ENCODE assay signal across 10 mouse cellular contexts in genomic region chr11:103105180-103105725, GRCm38 (mm10). TPM values are rescaled to one million over a fixed set of nuclear protein-coding genes. Genes with fewer than 3 reads are reported as not detected.
DNase-seq lines count a peak whose midpoint lies in the region; ATAC-seq and TF ChIP-seq lines count a peak whose summit lies in the region.
"Had no signal": no experiment of that assay in that cellular context is flagged by ENCODE, and none has a peak within 500 bp of the region (broad histone marks: within the 10 kb centered on the region; RNA-seq: fewer than 3 reads in every experiment).

No protein-coding gene starts in this region.

- no peaks in the 10 kb centered on the region for H3K9me3 ChIP-seq in forebrain, embryonic 10.5 days
- H3K9me3 ChIP-seq in forebrain, embryonic 16.5 days (ENCODE audit: control insufficient read depth, low read length): no peaks in the 10 kb centered on the region
- H3K9me3 ChIP-seq in embryonic facial prominence, embryonic 10.5 days: no peaks in the 10 kb centered on the region
- no peaks in the 10 kb centered on the region for H3K9me3 ChIP-seq in liver, embryonic 13.5 days (replicated peaks)
- no peaks in the 10 kb centered on the region for H3K9me3 ChIP-seq in midbrain, embryonic 14.5 days (ENCODE audit: control insufficient read depth, low read length)
- H3K9me3 ChIP-seq: limb, embryonic 10.5 days had no signal

- no peak for ATAC-seq in forebrain, embryonic 16.5 days
- ATAC-seq in liver, embryonic 13.5 days (ENCODE audit: low read depth): no peak
- no peak for ATAC-seq in midbrain, embryonic 14.5 days (ENCODE audit: low FRiP score, low TSS enrichment)

- no peak overlapping the region for H3K27ac ChIP-seq in forebrain, embryonic 10.5 days
- no peak overlapping the region for H3K27ac ChIP-seq in forebrain, embryonic 16.5 days (ENCODE audit: low read length)
- H3K27ac ChIP-seq in embryonic facial prominence, embryonic 10.5 days (replicated peaks): no peak overlapping the region
- H3K27ac ChIP-seq in liver, embryonic 13.5 days: peak overlapping the region; percentile 97
- H3K27ac ChIP-seq in left cerebral cortex, adult 2 months: no peak overlapping the region
- no peak overlapping the region for H3K27ac ChIP-seq in midbrain, embryonic 14.5 days (replicated peaks; ENCODE audit: low read depth, low read length)
- H3K27ac ChIP-seq: layer of hippocampus, adult 2 months; limb, embryonic 10.5 days had no signal

- no peak overlapping the region for H3K9ac ChIP-seq in forebrain, embryonic 16.5 days (replicated peaks; ENCODE audit: low read depth, low read length)
- peak overlapping the region; percentile 91 for H3K9ac ChIP-seq in liver, embryonic 13.5 days
- no peak overlapping the region for H3K9ac ChIP-seq in midbrain, embryonic 14.5 days (replicated peaks; ENCODE audit: low read length)

- no peak overlapping the region for H3K4me2 ChIP-seq in forebrain, embryonic 16.5 days (ENCODE audit: low read length)
- peak overlapping the region; percentile 93 for H3K4me2 ChIP-seq in liver, embryonic 13.5 days
- H3K4me2 ChIP-seq in midbrain, embryonic 14.5 days (ENCODE audit: low read length): no peak overlapping the region

- peak; percentile 14 for DNase-seq in forebrain, embryonic 10.5 days (ENCODE audit: extremely low spot score, low spot score)
- no peak for DNase-seq in embryonic facial prominence, embryonic 10.5 days (ENCODE audit: low spot score)
- DNase-seq in kidney, adult 8-10 months: peak; percentile 88 to 89
- DNase-seq in liver, embryonic 13.5 days: no peak
- DNase-seq in left cerebral cortex, adult 2 months (ENCODE audit: extremely low spot score in 1 of 2, low spot score in 2 of 2): no peak
- no peak for DNase-seq in midbrain, embryonic 14.5 days
- DNase-seq: lung, postnatal 36 days had no signal

- 60% methylated on average over 14 of the region's 14 CpGs for WGBS in forebrain, embryonic 10.5 days
- 60% methylated on average over 14 of the region's 14 CpGs for WGBS in forebrain, embryonic 16.5 days
- 41% methylated on average over 14 of the region's 14 CpGs for WGBS in embryonic facial prominence, embryonic 10.5 days
- WGBS in liver, embryonic 13.5 days (ENCODE audit: insufficient replicate concordance): 60% methylated on average over 14 of the region's 14 CpGs
- 63% methylated on average over 14 of the region's 14 CpGs for WGBS in midbrain, embryonic 14.5 days

- no peak for TF ChIP-seq CTCF in left cerebral cortex, adult 2 months (IDR thresholded peaks at IDR 0.05)

- H3K36me3 ChIP-seq in forebrain, embryonic 10.5 days (replicated peaks): no peaks in the 10 kb centered on the region
- H3K36me3 ChIP-seq in forebrain, embryonic 16.5 days (ENCODE audit: control insufficient read depth, insufficient read depth): no peaks in the 10 kb centered on the region
- H3K36me3 ChIP-seq in embryonic facial prominence, embryonic 10.5 days (replicated peaks): no peaks in the 10 kb centered on the region
- peaks cover 44% of the 10 kb centered on the region for H3K36me3 ChIP-seq in liver, embryonic 13.5 days
- H3K36me3 ChIP-seq in midbrain, embryonic 14.5 days (ENCODE audit: control insufficient read depth, insufficient read depth, low read length): no peaks in the 10 kb centered on the region
- H3K36me3 ChIP-seq: limb, embryonic 10.5 days had no signal

- no peak overlapping the region for H3K4me3 ChIP-seq in forebrain, embryonic 10.5 days
- H3K4me3 ChIP-seq in forebrain, embryonic 16.5 days (replicated peaks; ENCODE audit: low read length): no peak overlapping the region
- H3K4me3 ChIP-seq in embryonic facial prominence, embryonic 10.5 days: peak overlapping the region; percentile 8; the same call in 1 of the 2 replicates
- H3K4me3 ChIP-seq in liver, embryonic 13.5 days (replicated peaks): peak overlapping the region; percentile 78
- H3K4me3 ChIP-seq in left cerebral cortex, adult 2 months: no peak overlapping the region
- no peak overlapping the region for H3K4me3 ChIP-seq in midbrain, embryonic 14.5 days (replicated peaks; ENCODE audit: low read depth, low read length)
- H3K4me3 ChIP-seq: layer of hippocampus, adult 2 months; limb, embryonic 10.5 days had no signal

- intact Hi-C loops in left cerebral cortex, adult 2 months (cut with DNase I): no loop called here

- H3K27me3 ChIP-seq in forebrain, embryonic 10.5 days (ENCODE audit: poor library complexity, severe bottlenecking): peaks cover 61% of the 10 kb centered on the region
- peaks cover 11% of the 10 kb centered on the region; the same call in 1 of the 2 replicates for H3K27me3 ChIP-seq in forebrain, embryonic 16.5 days (replicated peaks; ENCODE audit: control insufficient read depth, insufficient read depth, low read length)
- peaks cover 54% of the 10 kb centered on the region for H3K27me3 ChIP-seq in embryonic facial prominence, embryonic 10.5 days (replicated peaks; ENCODE audit: low read depth, poor library complexity, severe bottlenecking)
- H3K27me3 ChIP-seq in liver, embryonic 13.5 days: peaks cover 21% of the 10 kb centered on the region
- H3K27me3 ChIP-seq in midbrain, embryonic 14.5 days (ENCODE audit: control insufficient read depth, insufficient read depth, low read length): peaks cover 17% of the 10 kb centered on the region

- peaks cover 53% of the 10 kb centered on the region for H3K4me1 ChIP-seq in forebrain, embryonic 10.5 days
- H3K4me1 ChIP-seq in forebrain, embryonic 16.5 days (replicated peaks; ENCODE audit: control insufficient read depth, insufficient read depth, low read length): peaks cover 25% of the 10 kb centered on the region
- peaks cover 46% of the 10 kb centered on the region for H3K4me1 ChIP-seq in embryonic facial prominence, embryonic 10.5 days
- H3K4me1 ChIP-seq in liver, embryonic 13.5 days (replicated peaks): peaks cover 62% of the 10 kb centered on the region
- peaks cover 4% of the 10 kb centered on the region; the same call in 1 of the 2 replicates for H3K4me1 ChIP-seq in midbrain, embryonic 14.5 days (ENCODE audit: control insufficient read depth, insufficient read depth, low read length)

RNA-seq across cellular contexts. Expression of gene Acbd4, which starts 3.8 kb away (rescaled TPM):
- polyA plus RNA-seq in forebrain, embryonic 10.5 days (2016; fragmentation: Nextera tagmentation; extraction: Ambion mirVana): 6.6 and 7.5 TPM in 2 replicates
- 17.0 and 17.8 TPM in 2 replicates for polyA plus RNA-seq in forebrain, embryonic 16.5 days (2015; fragmentation: Nextera tagmentation; extraction: Ambion mirVana)
- polyA plus RNA-seq in embryonic facial prominence, embryonic 10.5 days (2016; fragmentation: Nextera tagmentation; extraction: Ambion mirVana): 6.3 and 10.1 TPM in 2 replicates
- 60.4 and 62.2 TPM in 2 replicates for polyA plus RNA-seq in liver, embryonic 13.5 days (2015; fragmentation: Nextera tagmentation; extraction: Ambion mirVana)
- 10 to 100 TPM; 72.3 to 88.2 TPM for total RNA-seq in left cerebral cortex, adult 2 months (2021)
- polyA plus RNA-seq in midbrain, embryonic 14.5 days (2014; fragmentation: Nextera tagmentation; extraction: Ambion mirVana): 8.0 and 8.4 TPM in 2 replicates

RNA-seq across cellular contexts. Expression of gene Plcd3, which starts 3.8 kb away (rescaled TPM):
- polyA plus RNA-seq in forebrain, embryonic 10.5 days (2016; fragmentation: Nextera tagmentation; extraction: Ambion mirVana): 1.5 and 1.7 TPM in 2 replicates
- 2.5 and 2.6 TPM in 2 replicates for polyA plus RNA-seq in forebrain, embryonic 16.5 days (2015; fragmentation: Nextera tagmentation; extraction: Ambion mirVana)
- polyA plus RNA-seq in embryonic facial prominence, embryonic 10.5 days (2016; fragmentation: Nextera tagmentation; extraction: Ambion mirVana): 1.7 and 2.6 TPM in 2 replicates
- polyA plus RNA-seq in liver, embryonic 13.5 days (2015; fragmentation: Nextera tagmentation; extraction: Ambion mirVana): 0.28 and 0.50 TPM in 2 replicates
- total RNA-seq in left cerebral cortex, adult 2 months (2021): 10 to 100 TPM; 16.5 to 19.0 TPM
- 0.92 and 1.8 TPM in 2 replicates for polyA plus RNA-seq in midbrain, embryonic 14.5 days (2014; fragmentation: Nextera tagmentation; extraction: Ambion mirVana)

RNA-seq across cellular contexts. Expression of gene Hexim1, which starts 10.8 kb away (rescaled TPM):
- 1.8 and 2.0 TPM in 2 replicates for polyA plus RNA-seq in forebrain, embryonic 10.5 days (2016; fragmentation: Nextera tagmentation; extraction: Ambion mirVana)
- 3.5 and 4.1 TPM in 2 replicates for polyA plus RNA-seq in forebrain, embryonic 16.5 days (2015; fragmentation: Nextera tagmentation; extraction: Ambion mirVana)
- 2.8 and 2.9 TPM in 2 replicates for polyA plus RNA-seq in embryonic facial prominence, embryonic 10.5 days (2016; fragmentation: Nextera tagmentation; extraction: Ambion mirVana)
- polyA plus RNA-seq in liver, embryonic 13.5 days (2015; fragmentation: Nextera tagmentation; extraction: Ambion mirVana): 2.6 and 3.0 TPM in 2 replicates
- total RNA-seq in left cerebral cortex, adult 2 months (2021): 10 to 100 TPM; 49.6 to 50.0 TPM
- polyA plus RNA-seq in midbrain, embryonic 14.5 days (2014; fragmentation: Nextera tagmentation; extraction: Ambion mirVana): 3.9 and 5.9 TPM in 2 replicates

RNA-seq across cellular contexts. Expression of gene Hexim2, which starts 27.0 kb away (rescaled TPM):
- polyA plus RNA-seq in forebrain, embryonic 10.5 days (2016; fragmentation: Nextera tagmentation; extraction: Ambion mirVana): 7.2 and 7.6 TPM in 2 replicates
- polyA plus RNA-seq in forebrain, embryonic 16.5 days (2015; fragmentation: Nextera tagmentation; extraction: Ambion mirVana): 19.9 and 25.9 TPM in 2 replicates
- 8.4 and 10.9 TPM in 2 replicates for polyA plus RNA-seq in embryonic facial prominence, embryonic 10.5 days (2016; fragmentation: Nextera tagmentation; extraction: Ambion mirVana)
- 6.3 and 7.7 TPM in 2 replicates for polyA plus RNA-seq in liver, embryonic 13.5 days (2015; fragmentation: Nextera tagmentation; extraction: Ambion mirVana)
- 10 to 100 TPM; 14.0 to 14.1 TPM for total RNA-seq in left cerebral cortex, adult 2 months (2021)
- polyA plus RNA-seq in midbrain, embryonic 14.5 days (2014; fragmentation: Nextera tagmentation; extraction: Ambion mirVana): 22.9 and 24.7 TPM in 2 replicates

Comparison
In these comparisons a context has a peak if more than half of its experiments do, and no peak if none do; other contexts are left out.
1. DNase-seq: peak in forebrain, embryonic 10.5 days (single experiment) and kidney, adult 8-10 months (2 of 2); none in embryonic facial prominence, embryonic 10.5 days (single experiment), liver, embryonic 13.5 days (single experiment), left cerebral cortex, adult 2 months (0 of 2) and midbrain, embryonic 14.5 days (single experiment).
2. H3K4me3 ChIP-seq: peak in embryonic facial prominence, embryonic 10.5 days (single experiment) and liver, embryonic 13.5 days (single experiment); none in forebrain, embryonic 10.5 days (single experiment), forebrain, embryonic 16.5 days (single experiment), left cerebral cortex, adult 2 months (single experiment) and midbrain, embryonic 14.5 days (single experiment).